43 mouse cellular contexts compared by ENCODE assay signal in genomic region chrX:139825402-139825801, GRCm38 (mm10). TPM values are rescaled to one million over a fixed set of nuclear protein-coding genes. Genes with fewer than 3 reads are reported as not detected.
"Had no signal": no experiment of that assay in that cellular context is flagged by ENCODE, and none has a peak within 500 bp of the region (broad histone marks: within the 10 kb centered on the region; RNA-seq: fewer than 3 reads in every experiment).

No protein-coding gene starts in this region.

- H3K27ac ChIP-seq: limb, embryonic 10.5 days; limb, embryonic 12.5 days; limb, embryonic 13.5 days; limb, embryonic 15.5 days; liver, embryonic 12.5 days; liver, embryonic 13.5 days; liver, embryonic 14.5 days; liver, embryonic 15.5 days; lung, embryonic 15.5 days; macrophage; midbrain, embryonic 10.5 days; midbrain, embryonic 12.5 days; midbrain, embryonic 13.5 days; midbrain, embryonic 15.5 days; neural tube, embryonic 12.5 days had no signal

- H3K4me3 ChIP-seq: limb, embryonic 10.5 days; limb, embryonic 12.5 days; limb, embryonic 13.5 days; limb, embryonic 15.5 days; liver, embryonic 12.5 days; liver, embryonic 13.5 days; liver, embryonic 15.5 days; lung, embryonic 15.5 days; megakaryocyte, embryonic 14.5 days; midbrain, embryonic 10.5 days; midbrain, embryonic 12.5 days; midbrain, embryonic 13.5 days; midbrain, embryonic 15.5 days; myocyte; neural tube, embryonic 12.5 days had no signal

- DNase-seq: left cerebral cortex, postnatal 4 days; liver, embryonic 13.5 days; liver, postnatal 0 days; lung, adult 18-20 months; lung, adult 2 months; lung, embryonic 14.5 days; lung, postnatal 10 days; lung, postnatal 14 days; lung, postnatal 36 days; lung, postnatal 4 days; midbrain, embryonic 14.5 days had no signal

- H3K27me3 ChIP-seq: limb, embryonic 15.5 days; liver, embryonic 12.5 days; liver, embryonic 13.5 days; liver, embryonic 15.5 days; lung, embryonic 15.5 days; neural tube, embryonic 12.5 days had no signal

- H3K4me1 ChIP-seq: limb, embryonic 10.5 days; limb, embryonic 12.5 days; limb, embryonic 13.5 days; limb, embryonic 15.5 days; lung, embryonic 15.5 days; megakaryocyte, embryonic 14.5 days; midbrain, embryonic 10.5 days; midbrain, embryonic 12.5 days; midbrain, embryonic 13.5 days; midbrain, embryonic 15.5 days; neural tube, embryonic 12.5 days had no signal

- H3K36me3 ChIP-seq: limb, embryonic 10.5 days; liver, embryonic 12.5 days; liver, embryonic 13.5 days; liver, embryonic 15.5 days; lung, embryonic 15.5 days; midbrain, embryonic 12.5 days; midbrain, embryonic 13.5 days; midbrain, embryonic 15.5 days; neural tube, embryonic 12.5 days had no signal

- H3K9ac ChIP-seq: limb, embryonic 12.5 days; limb, embryonic 13.5 days; limb, embryonic 15.5 days; liver, embryonic 12.5 days; liver, embryonic 13.5 days; liver, embryonic 14.5 days; liver, embryonic 15.5 days; liver, postnatal 0 days; lung, embryonic 14.5 days; lung, embryonic 15.5 days; midbrain, embryonic 12.5 days; midbrain, embryonic 13.5 days; midbrain, embryonic 15.5 days; neural tube, embryonic 12.5 days had no signal

RNA-seq across cellular contexts. Expression of gene Cldn2, which starts 24.8 kb away (rescaled TPM):
- total RNA-seq: megakaryocyte progenitor cell, adult 5-6 weeks; megakaryocyte, adult 5-6 weeks; megakaryocyte-erythroid progenitor cell, adult 5-6 weeks; monocyte, adult 5-6 weeks had no signal
- polyA plus RNA-seq: limb, embryonic 10.5 days; limb, embryonic 11.5 days; limb, embryonic 12.5 days; lung, embryonic 14.5 days; macrophage had no signal

RNA-seq across cellular contexts. Expression of gene Ripply1, which starts 43.2 kb away (rescaled TPM):
- total RNA-seq: left cerebral cortex, adult 8-10 months; left cerebral cortex, postnatal 10 days; left cerebral cortex, postnatal 14 days; left cerebral cortex, postnatal 25 days; left cerebral cortex, postnatal 36 days; left cerebral cortex, postnatal 4 days; megakaryocyte progenitor cell, adult 5-6 weeks; megakaryocyte, adult 5-6 weeks; megakaryocyte-erythroid progenitor cell, adult 5-6 weeks; midbrain, postnatal 0 days; monocyte, adult 5-6 weeks had no signal
- polyA plus RNA-seq: limb, embryonic 10.5 days; limb, embryonic 11.5 days; limb, embryonic 12.5 days; liver, embryonic 11.5 days; liver, embryonic 12.5 days; liver, embryonic 13.5 days; liver, embryonic 15.5 days; liver, embryonic 16.5 days; liver, postnatal 0 days; lung, embryonic 14.5 days; lung, embryonic 15.5 days; lung, embryonic 16.5 days; lung, postnatal 0 days; macrophage; midbrain, embryonic 14.5 days; midbrain, embryonic 15.5 days; midbrain, postnatal 0 days; neural tube, embryonic 11.5 days; neural tube, embryonic 12.5 days had no signal

RNA-seq across cellular contexts. Expression of gene Morc4, which starts 46.1 kb away (rescaled TPM):
- total RNA-seq: monocyte, adult 5-6 weeks had no signal
